ENCODE assay signal across 11 mouse cellular contexts in the genomic region with DNA sequence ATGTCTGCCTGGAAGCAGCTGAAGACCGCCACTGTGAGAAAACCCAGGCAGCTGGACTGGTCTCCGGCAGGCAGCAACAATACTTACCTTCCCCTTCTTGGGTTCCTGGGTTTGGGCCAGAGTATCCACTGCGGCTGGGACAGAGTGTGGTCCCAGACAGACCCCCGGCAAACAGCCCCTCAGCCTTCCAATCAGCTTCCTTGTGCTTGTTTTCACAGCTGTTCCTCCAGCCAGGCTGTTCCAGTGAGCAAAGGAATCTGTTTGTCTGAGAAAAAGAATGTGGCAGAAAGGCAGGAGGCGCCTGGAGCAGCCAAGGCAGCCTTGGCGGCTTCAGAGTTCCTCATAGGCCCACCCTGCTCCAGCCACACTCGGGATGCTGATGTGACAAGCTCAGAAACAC.
DNase-seq lines count a peak whose midpoint lies in the region; ATAC-seq and TF ChIP-seq lines count a peak whose summit lies in the region.
"Had no signal": no experiment of that assay in that cellular context is flagged by ENCODE, and none has a peak within 500 bp of the region (broad histone marks: within the 10 kb centered on the region; RNA-seq: fewer than 3 reads in every experiment).

No protein-coding gene starts in this region.

- H3K4me2 ChIP-seq in intestine, embryonic 15.5 days (replicated peaks): no peak overlapping the region
- no peak overlapping the region for H3K4me2 ChIP-seq in intestine, postnatal 0 days (replicated peaks; ENCODE audit: low read depth)
- no peak overlapping the region for H3K4me2 ChIP-seq in neural tube, embryonic 15.5 days
- H3K4me2 ChIP-seq in stomach, embryonic 16.5 days (ENCODE audit: low read depth, low read length): no peak overlapping the region
- no peak overlapping the region for H3K4me2 ChIP-seq in forebrain, postnatal 0 days (ENCODE audit: low read depth)
- H3K4me2 ChIP-seq: embryonic facial prominence, embryonic 13.5 days had no signal

- H3K9me3 ChIP-seq in intestine, embryonic 15.5 days: no peaks in the 10 kb centered on the region
- no peaks in the 10 kb centered on the region for H3K9me3 ChIP-seq in intestine, postnatal 0 days (ENCODE audit: control insufficient read depth)
- no peaks in the 10 kb centered on the region for H3K9me3 ChIP-seq in neural tube, embryonic 15.5 days (replicated peaks)
- H3K9me3 ChIP-seq in stomach, embryonic 16.5 days (replicated peaks; ENCODE audit: control insufficient read depth, low read length): peaks cover 4% of the 10 kb centered on the region; the same call in 1 of the 2 replicates
- no peaks in the 10 kb centered on the region for H3K9me3 ChIP-seq in forebrain, postnatal 0 days (ENCODE audit: low read length)
- H3K9me3 ChIP-seq: embryonic facial prominence, embryonic 13.5 days had no signal

- peak; percentile 44 for DNase-seq in neural tube, embryonic 10.5 days (ENCODE audit: extremely low spot score, low spot score)
- DNase-seq in kidney, postnatal 10 days: peak; percentile 47
- DNase-seq in left cerebral cortex, postnatal 14 days (ENCODE audit: low spot score in 2 of 2): no peak
- DNase-seq in forebrain, postnatal 0 days: no peak
- DNase-seq: adrenal gland, postnatal 14 days; cerebellum, adult 11 months had no signal

- no peak overlapping the region for H3K4me3 ChIP-seq in intestine, embryonic 15.5 days (replicated peaks)
- no peak overlapping the region for H3K4me3 ChIP-seq in intestine, postnatal 0 days (ENCODE audit: low read depth, low read length)
- no peak overlapping the region for H3K4me3 ChIP-seq in neural tube, embryonic 15.5 days (replicated peaks)
- no peak overlapping the region for H3K4me3 ChIP-seq in stomach, embryonic 16.5 days (replicated peaks; ENCODE audit: low read length)
- H3K4me3 ChIP-seq in forebrain, postnatal 0 days (ENCODE audit: low read depth, low read length): no peak overlapping the region
- H3K4me3 ChIP-seq: embryonic facial prominence, embryonic 13.5 days had no signal

- ATAC-seq in intestine, embryonic 15.5 days: 0 out of 2 replicates have a peak, but pooled peaks have one; percentile 36
- no peak for ATAC-seq in intestine, postnatal 0 days
- ATAC-seq in neural tube, embryonic 15.5 days (ENCODE audit: low FRiP score): no peak
- ATAC-seq in stomach, embryonic 16.5 days (ENCODE audit: insufficient read depth, low FRiP score): no peak
- ATAC-seq in forebrain, postnatal 0 days: no peak

- no peak overlapping the region for H3K9ac ChIP-seq in intestine, embryonic 15.5 days
- H3K9ac ChIP-seq in intestine, postnatal 0 days (ENCODE audit: low read depth, low read length): no peak overlapping the region
- no peak overlapping the region for H3K9ac ChIP-seq in neural tube, embryonic 15.5 days (replicated peaks)
- no peak overlapping the region for H3K9ac ChIP-seq in stomach, embryonic 16.5 days (ENCODE audit: low read length)
- no peak overlapping the region for H3K9ac ChIP-seq in forebrain, postnatal 0 days
- H3K9ac ChIP-seq: embryonic facial prominence, embryonic 13.5 days had no signal

- H3K27me3 ChIP-seq in intestine, embryonic 15.5 days (replicated peaks): 0 out of 2 replicates have a peak, but pooled peaks cover 3% of the 10 kb centered on the region
- H3K27me3 ChIP-seq in intestine, postnatal 0 days (replicated peaks; ENCODE audit: control insufficient read depth, insufficient read depth, low read length): no peaks in the 10 kb centered on the region
- H3K27me3 ChIP-seq in neural tube, embryonic 15.5 days (replicated peaks): peaks cover 12% of the 10 kb centered on the region; the same call in 1 of the 2 replicates
- H3K27me3 ChIP-seq in stomach, embryonic 16.5 days (ENCODE audit: control insufficient read depth, insufficient read depth, low read length): peaks cover 5% of the 10 kb centered on the region; the same call in 1 of the 2 replicates
- H3K27me3 ChIP-seq in forebrain, postnatal 0 days (ENCODE audit: insufficient read depth, low read length): no peaks in the 10 kb centered on the region

- TF ChIP-seq CTCF in intestine, postnatal 0 days (IDR thresholded peaks at IDR 0.05; ENCODE audit: low read depth): no peak
- no peak for TF ChIP-seq CTCF in forebrain, postnatal 0 days (IDR thresholded peaks at IDR 0.05; ENCODE audit: low read depth)

- 39% methylated on average over 7 of the region's 7 CpGs for WGBS in intestine, embryonic 15.5 days
- WGBS in intestine, postnatal 0 days: 65% methylated on average over 7 of the region's 7 CpGs
- WGBS in neural tube, embryonic 15.5 days: 60% methylated on average over 7 of the region's 7 CpGs
- 36% methylated on average over 7 of the region's 7 CpGs for WGBS in stomach, embryonic 16.5 days
- 56% methylated on average over 7 of the region's 7 CpGs for WGBS in forebrain, postnatal 0 days

- intact Hi-C loops in left cerebral cortex, postnatal 14 days (cut with DNase I): no loop called here

- peaks cover 6% of the 10 kb centered on the region; the same call in 1 of the 2 replicates for H3K4me1 ChIP-seq in intestine, embryonic 15.5 days (replicated peaks)
- H3K4me1 ChIP-seq in intestine, postnatal 0 days (replicated peaks; ENCODE audit: control insufficient read depth, insufficient read depth, low read length): no peaks in the 10 kb centered on the region
- peaks cover 13% of the 10 kb centered on the region for H3K4me1 ChIP-seq in neural tube, embryonic 15.5 days
- H3K4me1 ChIP-seq in stomach, embryonic 16.5 days (ENCODE audit: control insufficient read depth, insufficient read depth, low read length): peaks cover 6% of the 10 kb centered on the region; the same call in 1 of the 2 replicates
- H3K4me1 ChIP-seq in forebrain, postnatal 0 days (ENCODE audit: insufficient read depth): no peaks in the 10 kb centered on the region

- no peak overlapping the region for H3K27ac ChIP-seq in intestine, embryonic 15.5 days
- H3K27ac ChIP-seq in intestine, postnatal 0 days (ENCODE audit: low read depth, low read length): no peak overlapping the region
- H3K27ac ChIP-seq in neural tube, embryonic 15.5 days (replicated peaks): no peak overlapping the region
- peak overlapping the region; percentile 55; the same call in 1 of the 2 replicates for H3K27ac ChIP-seq in stomach, embryonic 16.5 days (ENCODE audit: low read length)
- H3K27ac ChIP-seq in forebrain, postnatal 0 days (ENCODE audit: low read depth, low read length): no peak overlapping the region
- H3K27ac ChIP-seq: embryonic facial prominence, embryonic 13.5 days had no signal

- no peaks in the 10 kb centered on the region for H3K36me3 ChIP-seq in intestine, embryonic 15.5 days
- H3K36me3 ChIP-seq in intestine, postnatal 0 days (ENCODE audit: control insufficient read depth, insufficient read depth): no peaks in the 10 kb centered on the region
- H3K36me3 ChIP-seq in neural tube, embryonic 15.5 days: no peaks in the 10 kb centered on the region
- H3K36me3 ChIP-seq in stomach, embryonic 16.5 days (ENCODE audit: control insufficient read depth, insufficient read depth, low read length): no peaks in the 10 kb centered on the region
- no peaks in the 10 kb centered on the region for H3K36me3 ChIP-seq in forebrain, postnatal 0 days (ENCODE audit: insufficient read depth)
- H3K36me3 ChIP-seq: embryonic facial prominence, embryonic 13.5 days had no signal

Comparison
In these comparisons a context has a peak if more than half of its experiments do, and no peak if none do; other contexts are left out.
1. DNase-seq: peak in neural tube, embryonic 10.5 days (single experiment) and kidney, postnatal 10 days (single experiment); none in left cerebral cortex, postnatal 14 days (0 of 2) and forebrain, postnatal 0 days (single experiment).